Mouse (Mus musculus) midbrain, embryonic 13.5 days (tissue): ENCODE measurements around the gene Pirb. TPM values are rescaled to one million over a fixed set of nuclear protein-coding genes. Genes with fewer than 3 reads are reported as not detected.

Source experiments
- polyA plus RNA-seq: library from polyadenylated mRNA; unstranded; fragments of >200 nt; fragmentation: Nextera tagmentation; extraction: Ambion mirVana; gene quantifications from 2 replicates; pipeline ENCODE4 v1.2.1, GENCODE M21; 2015

The Pirb gene
- polyA plus RNA-seq, 1 experiment from 2014 or later: 0.15 TPM

Other genes with a start within 250 kb of the Pirb start
- gene Tarm1, start 217.8 kb downstream of the Pirb start, polyA plus RNA-seq: not detected in 2 replicates
- gene Oscar, start 104.2 kb downstream of the Pirb start, polyA plus RNA-seq: 0.26 and 0.42 TPM in 2 replicates
- 440 and 458 TPM in 2 replicates for gene Ndufa3, start 103.0 kb downstream of the Pirb start, polyA plus RNA-seq
- 30.8 and 38.9 TPM in 2 replicates for gene Tfpt, start 90.5 kb downstream of the Pirb start, polyA plus RNA-seq
- 114 and 117 TPM in 2 replicates for gene Prpf31, start 90.4 kb downstream of the Pirb start, polyA plus RNA-seq
- gene Cnot3, start 75.1 kb downstream of the Pirb start, polyA plus RNA-seq: 48.7 and 57.8 TPM in 2 replicates
- gene Leng1, start 54.6 kb downstream of the Pirb start, polyA plus RNA-seq: 16.5 and 16.8 TPM in 2 replicates
- 4.0 and 4.3 TPM in 2 replicates for gene Tmc4, start 42.8 kb downstream of the Pirb start, polyA plus RNA-seq
- 205 and 225 TPM in 2 replicates for gene Tsen34, start 27.5 kb downstream of the Pirb start, polyA plus RNA-seq
- 53.4 and 54.5 TPM in 2 replicates for gene Mboat7, start 26.9 kb downstream of the Pirb start, polyA plus RNA-seq
- gene Rps9, start 16.4 kb downstream of the Pirb start, polyA plus RNA-seq: 994 and 1,009 TPM in 2 replicates
- not detected in 2 replicates for gene Gm15448, start 105.3 kb upstream of the Pirb start, polyA plus RNA-seq
- gene Pira2, start 124.7 kb upstream of the Pirb start, polyA plus RNA-seq: not detected in 2 replicates
- not detected in 2 replicates for gene Gm14548, start 177.7 kb upstream of the Pirb start, polyA plus RNA-seq
- gene Lilra6, start 195.1 kb upstream of the Pirb start, polyA plus RNA-seq: not detected in 2 replicates